8 mouse cellular contexts compared by ENCODE assay signal in the genomic region with DNA sequence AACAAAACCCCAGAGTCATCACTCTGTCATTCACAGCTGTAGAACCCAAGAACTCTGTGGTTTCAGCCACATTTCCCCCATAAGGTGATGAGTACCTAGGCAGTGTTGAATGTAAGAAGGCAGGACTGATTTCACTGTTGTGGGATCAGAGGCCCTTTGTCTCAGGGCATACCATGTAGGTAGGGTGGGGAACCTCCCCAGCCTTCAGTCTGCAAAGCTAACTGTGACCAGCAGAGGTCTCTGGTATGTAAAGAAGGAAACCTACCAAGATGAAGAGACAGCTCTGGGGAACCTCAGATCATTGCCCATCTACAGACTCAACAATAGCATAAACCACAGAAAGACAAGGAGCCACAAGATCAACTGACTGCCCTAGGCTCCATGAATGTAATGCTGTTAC. TPM values are rescaled to one million over a fixed set of nuclear protein-coding genes. Genes with fewer than 3 reads are reported as not detected.
A peak's percentile ranks its signal among the peaks of the same experiment; 100 is the strongest.
DNase-seq lines count a peak whose midpoint lies in the region; ATAC-seq lines count a peak whose summit lies in the region.
"Had no signal": no experiment of that assay in that cellular context is flagged by ENCODE, and none has a peak within 500 bp of the region (broad histone marks: within the 10 kb centered on the region; RNA-seq: fewer than 3 reads in every experiment).

No protein-coding gene starts in this region.

- no peak overlapping the region for H3K4me2 ChIP-seq in hindbrain, embryonic 11.5 days (replicated peaks; ENCODE audit: low read depth, low read length)

- H3K27me3 ChIP-seq in hindbrain, embryonic 11.5 days (ENCODE audit: control insufficient read depth, insufficient read depth, low read length): peaks cover 3% of the 10 kb centered on the region; the same call in 1 of the 2 replicates

- DNase-seq in left cerebral cortex, adult 18-20 months (ENCODE audit: low spot score in 2 of 2): peak; percentile 48 to 58
- DNase-seq in left cerebral cortex, adult 11 months (ENCODE audit: low spot score): no peak
- DNase-seq in ES-CJ7 (ENCODE audit: low read depth, low spot score): peak; percentile 67
- peak; percentile 40 for DNase-seq in adrenal gland, postnatal 10 days
- DNase-seq in hindbrain, embryonic 11.5 days (ENCODE audit: low spot score): peak; percentile 57
- peak; percentile 76 for DNase-seq in retina, embryonic 14.5 days (ENCODE audit: low spot score)
- DNase-seq in urinary bladder, postnatal 4 days (ENCODE audit: low spot score in 2 of 2): no peak

- H3K4me1 ChIP-seq in hindbrain, embryonic 11.5 days (replicated peaks; ENCODE audit: control insufficient read depth, insufficient read depth, low read length): no peaks in the 10 kb centered on the region

- ATAC-seq in hindbrain, embryonic 11.5 days (ENCODE audit: low FRiP score): peak; percentile 56

- H3K9ac ChIP-seq in hindbrain, embryonic 11.5 days (ENCODE audit: low read depth, low read length): no peak overlapping the region

- H3K4me3 ChIP-seq in hindbrain, embryonic 11.5 days (ENCODE audit: low read depth, low read length): no peak overlapping the region

- H3K27ac ChIP-seq in hindbrain, embryonic 11.5 days (ENCODE audit: low read depth, low read length): no peak overlapping the region

- H3K9me3 ChIP-seq in hindbrain, embryonic 11.5 days (ENCODE audit: control insufficient read depth, low read length): no peaks in the 10 kb centered on the region

- no peaks in the 10 kb centered on the region for H3K36me3 ChIP-seq in hindbrain, embryonic 11.5 days (ENCODE audit: control insufficient read depth, insufficient read depth, low read length)

RNA-seq across cellular contexts. Expression of a gene that starts 36.4 kb away (rescaled TPM):
- not detected for total RNA-seq in left cerebral cortex, adult 18-20 months (2021)
- total RNA-seq in adrenal gland, postnatal 10 days (2021): under 1 TPM; 0.36 to 0.42 TPM
- 0.14 and 0.42 TPM in 2 replicates for polyA plus RNA-seq in hindbrain, embryonic 11.5 days (2014; fragmentation: Nextera tagmentation; extraction: Ambion mirVana)
- total RNA-seq: layer of hippocampus, postnatal 25 days had no signal

Comparison
In these comparisons a context has a peak if more than half of its experiments do, and no peak if none do; other contexts are left out.
1. DNase-seq: peak in left cerebral cortex, adult 18-20 months (2 of 2), ES-CJ7 (single experiment), adrenal gland, postnatal 10 days (single experiment), hindbrain, embryonic 11.5 days (single experiment) and retina, embryonic 14.5 days (single experiment); none in left cerebral cortex, adult 11 months (single experiment) and urinary bladder, postnatal 4 days (0 of 2).